Mouse (Mus musculus): ENCODE measurements around the gene Ccnk. TPM values are rescaled to one million over a fixed set of nuclear protein-coding genes. Genes with fewer than 3 reads are reported as not detected.

The Ccnk gene
- total RNA-seq (2021) = 100 to 1,000 TPM in 1 of 2 experiments, 10 to 100 TPM in 1; 92.4 to 148 TPM
- long read RNA-seq, experiment 1, partial matches to known transcripts = 0 of 13 reads
- long read RNA-seq, experiment 1, other reads (novel, unspliced or antisense) = 13 of 13 reads
- long read RNA-seq, experiment 2, partial matches to known transcripts = 0 of 12 reads
- long read RNA-seq, experiment 2, other reads (novel, unspliced or antisense) = 9 of 12 reads

- intact Hi-C loops (cut with DNase I) = no loop called here
- Histone ChIP-seq H3K4me3 (peak within 1 kb of the TSS; percentile 100), H3K27ac (peak within 1 kb of the TSS; percentile 100)
- TF ChIP-seq CTCF (IDR thresholded peaks at IDR 0.05) = peak; percentile 5; the same call in 1 of the 2 replicates
- DNase-seq = peak; percentile 100
Measured at GRCm38 (mm10) chr12:108179321-108180266, at the start of gene Ccnk. Ccnk (plus strand) TSS chr12:108179579.

GRCm38 (mm10) chr12:108132450-108133070 lies 46.8 kb upstream of the Ccnk start:
- DNase-seq = no peak
- intact Hi-C loops (cut with DNase I) = no loop called here
- Histone ChIP-seq H3K4me3 (no peak overlapping the region), H3K27ac (no peak overlapping the region)
- no peak for TF ChIP-seq CTCF (IDR thresholded peaks at IDR 0.05)

- intact Hi-C loops (cut with DNase I) = no loop called here
- no peak overlapping the region for H3K27ac ChIP-seq
Measured at GRCm38 (mm10) chr12:108133181-108133580, 46.2 kb upstream of the Ccnk start.

GRCm38 (mm10) chr12:108135610-108136208 lies 43.7 kb upstream of the Ccnk start:
- intact Hi-C loops (cut with DNase I) = no loop called here
- peak overlapping the region; percentile 85 for H3K27ac ChIP-seq
- H3K4me3 ChIP-seq = no peak overlapping the region
- TF ChIP-seq CTCF (IDR thresholded peaks at IDR 0.05) = no peak
- DNase-seq = peak; percentile 84

More at GRCm38 (mm10) chr12:108133181-108133580, 46.2 kb upstream of the Ccnk start:
- H3K4me3 ChIP-seq = no peak overlapping the region
- no peak for DNase-seq
- no peak for TF ChIP-seq CTCF (IDR thresholded peaks at IDR 0.05)

GRCm38 (mm10) chr12:108143624-108144498 lies 35.5 kb upstream of the Ccnk start:
- peak; percentile 51 for TF ChIP-seq CTCF (IDR thresholded peaks at IDR 0.05)
- Histone ChIP-seq H3K4me3 (no peak overlapping the region), H3K27ac (peak overlapping the region; percentile 56; the same call in 1 of the 2 replicates)
- peak; percentile 78 for DNase-seq
- intact Hi-C loops (cut with DNase I) = no loop called here

GRCm38 (mm10) chr12:108145198-108145597 lies 34.2 kb upstream of the Ccnk start:
- intact Hi-C loops (cut with DNase I) = no loop called here
- no peak for TF ChIP-seq CTCF (IDR thresholded peaks at IDR 0.05)
- no peak for DNase-seq
- no peak overlapping the region for H3K4me3 ChIP-seq
- no peak overlapping the region for H3K27ac ChIP-seq

GRCm38 (mm10) chr12:108149764-108150163 lies 29.6 kb upstream of the Ccnk start:
- Histone ChIP-seq H3K27ac (no peak overlapping the region), H3K4me3 (no peak overlapping the region)
- intact Hi-C loops (cut with DNase I) = no loop called here
- DNase-seq = no peak
- TF ChIP-seq CTCF (IDR thresholded peaks at IDR 0.05) = peak; percentile 45

GRCm38 (mm10) chr12:108152743-108153142 lies 26.6 kb upstream of the Ccnk start:
- H3K4me3 ChIP-seq = no peak overlapping the region
- TF ChIP-seq CTCF (IDR thresholded peaks at IDR 0.05) = peak; percentile 42; the same call in 1 of the 2 replicates
- intact Hi-C loops (cut with DNase I) = no loop called here
- no peak overlapping the region for H3K27ac ChIP-seq
- DNase-seq = no peak

- no peak overlapping the region for H3K27ac ChIP-seq
- no peak overlapping the region for H3K4me3 ChIP-seq
- no peak for DNase-seq
- intact Hi-C loops (cut with DNase I) = no loop called here
- TF ChIP-seq CTCF (IDR thresholded peaks at IDR 0.05) = no peak
Measured at GRCm38 (mm10) chr12:108159863-108160262, 19.5 kb upstream of the Ccnk start.

- peak; percentile 34 for DNase-seq
- peak; percentile 59 for TF ChIP-seq CTCF (IDR thresholded peaks at IDR 0.05)
- no peak overlapping the region for H3K27ac ChIP-seq
- no peak overlapping the region for H3K4me3 ChIP-seq
- intact Hi-C loops (cut with DNase I) = no loop called here
Measured at GRCm38 (mm10) chr12:108162036-108162435, 17.3 kb upstream of the Ccnk start.

GRCm38 (mm10) chr12:108163706-108164105 lies 15.7 kb upstream of the Ccnk start:
- no peak overlapping the region for H3K4me3 ChIP-seq
- no peak for TF ChIP-seq CTCF (IDR thresholded peaks at IDR 0.05)
- DNase-seq = no peak
- intact Hi-C loops (cut with DNase I) = no loop called here
- H3K27ac ChIP-seq = no peak overlapping the region
